ENCODE assay signal across 7 mouse cellular contexts in genomic region chr17:35549437-35550142, GRCm38 (mm10). TPM values are rescaled to one million over a fixed set of nuclear protein-coding genes. Genes with fewer than 3 reads are reported as not detected.
DNase-seq lines count a peak whose midpoint lies in the region; TF ChIP-seq lines count a peak whose summit lies in the region.

No protein-coding gene starts in this region.

- peak; percentile 71 to 75 for DNase-seq in adrenal gland, adult 18-20 months (ENCODE audit: low spot score in 2 of 2)
- peak; percentile 87 to 90 for DNase-seq in cerebellum, adult 2 months
- peak; percentile 70 for DNase-seq in gastrocnemius, postnatal 14 days
- peak; percentile 67 for DNase-seq in kidney, adult 11 months
- peak; percentile 78 to 93 for DNase-seq in left cerebral cortex, postnatal 25 days (ENCODE audit: low spot score in 2 of 2)
- DNase-seq in ovary, postnatal 36 days (ENCODE audit: low spot score): peak; percentile 90
- no peak for DNase-seq in embryo, embryonic 10 days (ENCODE audit: low spot score)

- H3K4me1 ChIP-seq in cerebellum, adult 2 months (ENCODE audit: control insufficient read depth, insufficient read depth, low read length): peaks cover 15% of the 10 kb centered on the region

- peak overlapping the region; percentile 41 for H3K4me3 ChIP-seq in cerebellum, adult 2 months (replicated peaks; ENCODE audit: insufficient read depth, low read depth, low read length)

- TF ChIP-seq CTCF in cerebellum, adult 2 months (IDR thresholded peaks at IDR 0.05; ENCODE audit: borderline replicate concordance, insufficient read depth, low read depth, low read length): no peak

- intact Hi-C loops in gastrocnemius, postnatal 14 days (cut with DNase I; ENCODE audit: low total_unique reads): no loop called here
- intact Hi-C loops in left cerebral cortex, postnatal 25 days (cut with DNase I): no loop called here

- peak; percentile 37; the same call in 1 of the 2 replicates for TF ChIP-seq POLR2A in cerebellum, adult 2 months (IDR thresholded peaks at IDR 0.05; ENCODE audit: borderline replicate concordance, insufficient read depth, low read length)

- no peaks in the 10 kb centered on the region for H3K27me3 ChIP-seq in cerebellum, adult 2 months (ENCODE audit: control insufficient read depth, insufficient read depth, low read length)

- WGBS in cerebellum, adult 2 months: 8% methylated on average over 15 of the region's 15 CpGs

- H3K27ac ChIP-seq in cerebellum, adult 2 months (ENCODE audit: insufficient read depth, low read length): peak overlapping the region; percentile 96

RNA-seq across cellular contexts. Expression of gene Cdsn, which starts 2.3 kb away (rescaled TPM):
- total RNA-seq in adrenal gland, adult 18-20 months (2021): 1 to 10 TPM in 1 of 2 experiments, under 1 TPM in 1; 0.10 to 7.1 TPM
- 0.05 and 0.16 TPM in 2 replicates for polyA plus RNA-seq in cerebellum, adult 2 months (2012; rRNA removed)
- total RNA-seq in gastrocnemius, postnatal 14 days (2021): under 1 TPM; 0.09 to 0.29 TPM
- total RNA-seq in left cerebral cortex, postnatal 25 days (2021): 1 to 10 TPM; 1.1 to 1.3 TPM

RNA-seq across cellular contexts. Expression of gene Psors1c2, which starts 16.6 kb away (rescaled TPM):
- total RNA-seq in adrenal gland, adult 18-20 months (2021): not detected
- not detected in 2 replicates for polyA plus RNA-seq in cerebellum, adult 2 months (2012; rRNA removed)
- not detected for total RNA-seq in gastrocnemius, postnatal 14 days (2021)
- total RNA-seq in left cerebral cortex, postnatal 25 days (2021): under 1 TPM; 0.60 to 0.82 TPM

RNA-seq across cellular contexts. Expression of gene 2300002M23Rik, which starts 17.7 kb away (rescaled TPM):
- not detected for total RNA-seq in adrenal gland, adult 18-20 months (2021)
- not detected in 2 replicates for polyA plus RNA-seq in cerebellum, adult 2 months (2012; rRNA removed)
- not detected for total RNA-seq in gastrocnemius, postnatal 14 days (2021)
- total RNA-seq in left cerebral cortex, postnatal 25 days (2021): not detected

RNA-seq across cellular contexts. Expression of gene Cchcr1, which starts 32.7 kb away (rescaled TPM):
- total RNA-seq in adrenal gland, adult 18-20 months (2021): 1 to 10 TPM; 6.3 to 6.7 TPM
- 6.5 and 9.6 TPM in 2 replicates for polyA plus RNA-seq in cerebellum, adult 2 months (2012; rRNA removed)
- 1 to 10 TPM; 2.6 to 3.3 TPM for total RNA-seq in gastrocnemius, postnatal 14 days (2021)
- 10 to 100 TPM; 10.0 to 11.9 TPM for total RNA-seq in left cerebral cortex, postnatal 25 days (2021)

RNA-seq across cellular contexts. Expression of gene Tcf19, which starts 33.0 kb away (rescaled TPM):
- 1 to 10 TPM; 3.0 to 3.7 TPM for total RNA-seq in adrenal gland, adult 18-20 months (2021)
- 5.7 and 6.7 TPM in 2 replicates for polyA plus RNA-seq in cerebellum, adult 2 months (2012; rRNA removed)
- total RNA-seq in gastrocnemius, postnatal 14 days (2021): 1 to 10 TPM; 4.5 to 5.4 TPM
- 10 to 100 TPM in 1 of 2 experiments, 1 to 10 TPM in 1; 9.5 to 10.3 TPM for total RNA-seq in left cerebral cortex, postnatal 25 days (2021)
